Mouse (Mus musculus): ENCODE data around the gene Nufip1. TPM values are rescaled to one million over a fixed set of nuclear protein-coding genes. Genes with fewer than 3 reads are reported as not detected.

Gene Nufip1
- polyA plus RNA-seq, 1 experiment from 2014 or later, result 15.6 TPM

Other genes with a start within 250 kb of the Nufip1 start
- 4.0 and 4.1 TPM in 2 replicates for gene Kctd4, start 155.9 kb upstream of the Nufip1 start, polyA plus RNA-seq (2015; fragmentation: Nextera tagmentation; extraction: Ambion mirVana)
- 38.9 and 43.3 TPM in 2 replicates for gene Gtf2f2, start 100.0 kb upstream of the Nufip1 start, polyA plus RNA-seq (2015; fragmentation: Nextera tagmentation; extraction: Ambion mirVana)
- gene Gpalpp1, start 131 bp upstream of the Nufip1 start, polyA plus RNA-seq (2015; fragmentation: Nextera tagmentation; extraction: Ambion mirVana), result 12.7 and 13.2 TPM in 2 replicates

Measured in hindbrain, embryonic 13.5 days (tissue).